Comparison of ENCODE assay signal across 17 mouse cellular contexts in the genomic region with DNA sequence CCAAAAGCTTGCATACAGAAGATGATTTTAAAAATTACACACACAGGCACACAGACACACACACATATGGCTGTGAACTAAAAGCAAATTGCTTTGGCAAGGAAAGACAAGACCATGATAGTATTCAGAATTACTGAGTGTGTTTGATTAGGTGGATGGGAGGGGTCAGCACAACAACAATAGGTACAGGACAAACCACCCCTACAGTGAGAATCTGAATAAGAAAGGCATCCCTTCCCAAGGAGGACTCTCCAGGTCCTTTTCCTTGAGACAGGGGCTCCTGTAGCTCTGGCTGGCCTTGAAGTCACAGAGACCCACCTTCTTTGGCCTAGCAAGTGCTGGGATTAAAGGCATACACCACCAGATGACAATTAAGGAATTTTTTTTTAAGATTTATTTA.
"Had no signal": no experiment of that assay in that cellular context is flagged by ENCODE, and none has a peak within 500 bp of the region (broad histone marks: within the 10 kb centered on the region; RNA-seq: fewer than 3 reads in every experiment).

No protein-coding gene starts in this region.

- DNase-seq: liver, postnatal 0 days; lung, adult 2 months; lung, postnatal 14 days; lung, postnatal 4 days; midbrain, embryonic 14.5 days; right cerebral cortex, postnatal 14 days; thymus, adult 2 months; thymus, postnatal 25 days; thymus, postnatal 4 days had no signal

- ATAC-seq: liver, postnatal 0 days; lung, postnatal 0 days; midbrain, embryonic 16.5 days had no signal

- H3K4me3 ChIP-seq: lung, embryonic 15.5 days; midbrain, embryonic 10.5 days; midbrain, embryonic 12.5 days; neural tube, embryonic 12.5 days; stomach, embryonic 15.5 days had no signal

- H3K27me3 ChIP-seq: lung, embryonic 15.5 days; midbrain, embryonic 12.5 days; neural tube, embryonic 12.5 days; stomach, embryonic 15.5 days had no signal

- H3K36me3 ChIP-seq: lung, embryonic 15.5 days; stomach, embryonic 15.5 days had no signal

- H3K4me1 ChIP-seq: lung, embryonic 15.5 days; midbrain, embryonic 10.5 days; midbrain, embryonic 12.5 days; neural tube, embryonic 12.5 days; stomach, embryonic 15.5 days had no signal

- H3K9me3 ChIP-seq: lung, embryonic 15.5 days; midbrain, embryonic 10.5 days; midbrain, embryonic 12.5 days; neural tube, embryonic 12.5 days; stomach, embryonic 15.5 days had no signal

- H3K4me2 ChIP-seq: lung, embryonic 15.5 days; midbrain, embryonic 12.5 days; neural tube, embryonic 12.5 days; stomach, embryonic 15.5 days had no signal

- H3K9ac ChIP-seq: liver, postnatal 0 days; lung, embryonic 15.5 days; midbrain, embryonic 12.5 days; neural tube, embryonic 12.5 days; stomach, embryonic 15.5 days had no signal

- H3K27ac ChIP-seq: lung, embryonic 15.5 days; midbrain, embryonic 10.5 days; midbrain, embryonic 12.5 days; neural tube, embryonic 12.5 days; stomach, embryonic 15.5 days; stomach, postnatal 0 days had no signal
